Mouse (Mus musculus) megakaryocyte, embryonic 14.5 days (primary cell): ENCODE data around the gene Emc6. TPM values are rescaled to one million over a fixed set of nuclear protein-coding genes. Genes with fewer than 3 reads are reported as not detected.
A peak's percentile ranks its signal among the peaks of the same experiment; 100 is the strongest.

Experiments
- H3K27me3 ChIP-seq: replicated peaks from 2 replicates; pipeline ENCODE3; 2012; ENCODE audit warnings: inconsistent platforms
- H3K36me3 ChIP-seq: replicated peaks from 2 replicates; pipeline ENCODE3; 2012; ENCODE audit warnings: low read length, inconsistent platforms, mixed read lengths
- H3K4me1 ChIP-seq: 2 replicates; pipeline ENCODE4 v1.6.1; 2012; ENCODE audit warnings: inconsistent platforms
- H3K4me3 ChIP-seq: replicated peaks from 2 replicates; pipeline ENCODE3; 2012; ENCODE audit warnings: moderate library complexity, mild to moderate bottlenecking, inconsistent platforms
- H3K9me3 ChIP-seq: 2 replicates; pipeline ENCODE4 v1.6.1; 2012; ENCODE audit warnings: inconsistent platforms
- FLI1 ChIP-seq: IDR thresholded peaks from 2 replicates; pipeline ENCODE4 v1.6.1; 2012; ENCODE audit warnings: low read length, inconsistent platforms, mixed read lengths
- GATA1 ChIP-seq: IDR thresholded peaks from 3 replicates; pipeline ENCODE4 v1.6.1; 2012; ENCODE audit warnings: mixed read lengths, low read length, inconsistent platforms, borderline replicate concordance
- polyA plus RNA-seq: library from polyadenylated mRNA; stranded (reverse); fragments of >175 nt; gene quantifications from 2 replicates; pipeline ENCODE4 v1.2.3, GENCODE M21; 2012; ENCODE audit warnings: low replicate concordance; ENCODE audit not compliant: insufficient read depth

The Emc6 gene
- polyA plus RNA-seq, 1 experiment: 170 TPM

DNA sequence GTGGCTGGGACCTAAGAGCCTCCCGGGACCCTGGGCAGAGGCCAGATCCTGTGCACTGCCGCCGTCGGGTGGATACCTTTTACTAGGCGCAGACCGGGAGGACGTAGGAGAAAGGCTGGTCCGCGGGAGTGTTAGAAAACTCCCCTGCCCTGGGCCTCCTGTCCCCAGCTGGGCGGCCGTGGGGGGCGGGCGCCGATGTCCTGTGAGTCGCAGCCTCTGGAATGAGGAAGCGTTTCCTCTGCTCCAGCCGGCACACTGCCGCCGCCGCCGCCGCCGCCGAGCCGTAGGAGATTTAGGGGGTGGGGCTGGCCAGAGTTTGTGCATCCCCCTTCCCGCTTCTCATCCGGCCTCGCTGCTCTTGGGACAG, 655 bp upstream of the Emc6 start:
- TF ChIP-seq GATA1: no peak
- TF ChIP-seq FLI1: no peak
- no peaks in the 10 kb centered on the region for H3K9me3 ChIP-seq
- peak overlapping the region; percentile 99 for H3K4me3 ChIP-seq
- H3K36me3 ChIP-seq: peaks cover 40% of the 10 kb centered on the region
- H3K4me1 ChIP-seq: peaks cover 33% of the 10 kb centered on the region
- H3K27me3 ChIP-seq: no peaks in the 10 kb centered on the region

DNA sequence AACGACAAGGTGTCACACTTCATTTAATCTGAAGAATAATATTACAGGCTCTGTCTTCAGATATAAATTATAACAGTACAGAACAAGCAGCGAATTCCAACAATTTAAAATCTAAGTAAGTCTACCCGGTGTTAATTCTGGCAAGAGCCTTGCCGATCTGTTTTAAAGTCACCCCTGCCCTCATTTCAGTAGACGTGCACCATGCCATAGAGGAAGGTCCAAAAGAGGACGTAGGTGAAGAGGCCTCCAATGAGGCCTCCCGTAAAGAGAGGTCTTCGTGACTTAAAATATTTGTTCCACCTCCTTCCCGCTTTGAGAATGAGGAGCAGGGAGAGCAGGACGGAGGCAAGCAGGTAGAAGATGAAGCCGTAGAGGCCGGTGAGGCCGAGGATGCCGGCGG, 651 bp downstream of the Emc6 start:
- peak overlapping the region; percentile 99 for H3K4me3 ChIP-seq
- H3K4me1 ChIP-seq: peaks cover 46% of the 10 kb centered on the region
- H3K36me3 ChIP-seq: peaks cover 47% of the 10 kb centered on the region
- no peaks in the 10 kb centered on the region for H3K9me3 ChIP-seq
- TF ChIP-seq FLI1: no peak
- TF ChIP-seq GATA1: no peak
- no peaks in the 10 kb centered on the region for H3K27me3 ChIP-seq

DNA sequence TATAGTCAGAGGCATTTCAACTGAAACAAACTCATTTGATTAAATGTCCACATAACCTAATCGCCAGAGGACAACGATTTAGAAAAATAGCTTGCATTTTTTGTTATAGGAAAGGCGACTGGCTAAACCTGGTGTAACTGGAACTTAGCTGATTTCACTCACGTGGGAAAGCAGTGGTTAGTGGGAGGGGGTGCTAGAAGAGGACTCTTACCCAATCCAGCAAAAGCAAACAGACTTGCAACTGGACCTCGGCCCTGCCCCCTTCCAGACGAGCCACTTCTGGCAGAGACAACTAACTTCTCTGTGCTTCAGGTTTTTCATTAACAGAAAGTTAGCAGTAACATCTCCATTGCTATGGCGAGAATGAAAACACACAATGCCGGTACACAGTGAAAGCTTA, 1.2 kb downstream of the Emc6 start:
- Histone ChIP-seq H3K9me3 (no peaks in the 10 kb centered on the region), H3K4me1 (peaks cover 50% of the 10 kb centered on the region), H3K36me3 (peaks cover 50% of the 10 kb centered on the region), H3K27me3 (no peaks in the 10 kb centered on the region), H3K4me3 (peak overlapping the region; percentile 99)
- TF ChIP-seq FLI1 (no peak), GATA1 (no peak)

DNA sequence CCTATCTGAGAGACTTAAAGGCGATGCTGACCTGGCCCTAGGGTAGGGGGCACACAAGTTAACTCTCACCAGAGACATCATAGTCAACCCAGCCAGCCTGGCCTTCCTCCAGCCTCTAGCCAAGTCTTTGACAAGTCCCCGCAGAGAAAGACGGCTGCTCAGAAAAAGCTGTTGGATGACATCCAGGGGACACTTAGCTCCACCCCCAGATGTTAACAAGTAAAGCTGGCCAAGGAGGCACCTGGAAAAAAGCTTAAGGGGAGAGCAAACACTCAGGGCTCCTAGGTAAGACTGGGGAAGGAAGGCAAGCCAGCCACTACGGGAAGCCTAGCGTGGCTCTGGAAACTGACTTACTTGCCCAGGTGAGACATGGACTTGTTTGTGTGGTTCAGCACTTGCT, 4.7 kb downstream of the Emc6 start:
- Histone ChIP-seq H3K9me3 (no peaks in the 10 kb centered on the region), H3K36me3 (peaks cover 57% of the 10 kb centered on the region), H3K4me3 (no peak overlapping the region), H3K4me1 (peaks cover 61% of the 10 kb centered on the region), H3K27me3 (no peaks in the 10 kb centered on the region)
- TF ChIP-seq FLI1 (no peak), GATA1 (no peak)

DNA sequence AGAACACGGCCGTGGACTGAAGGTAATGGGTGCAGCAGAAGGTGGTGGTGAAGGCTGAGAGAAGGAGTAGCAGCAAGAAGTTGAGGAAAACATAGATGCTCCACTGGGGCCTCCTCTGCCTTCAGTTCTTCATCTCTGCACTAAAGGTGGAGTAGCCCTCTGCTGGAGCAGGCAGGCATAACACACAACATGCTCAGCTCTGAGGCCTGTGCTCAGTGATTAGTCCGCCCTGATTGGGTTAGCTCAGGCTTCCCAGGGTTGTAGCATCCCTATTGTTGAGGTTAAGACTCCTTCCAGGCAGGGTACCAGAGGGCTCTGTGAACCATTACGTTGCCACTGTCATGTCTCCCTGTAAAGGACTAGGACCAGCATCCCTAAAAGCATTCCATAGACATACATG, 7.6 kb downstream of the Emc6 start:
- H3K27me3 ChIP-seq: peaks cover 2% of the 10 kb centered on the region
- no peak for TF ChIP-seq GATA1
- no peak for TF ChIP-seq FLI1
- H3K4me1 ChIP-seq: peaks cover 73% of the 10 kb centered on the region
- no peaks in the 10 kb centered on the region for H3K9me3 ChIP-seq
- peaks cover 52% of the 10 kb centered on the region for H3K36me3 ChIP-seq
- H3K4me3 ChIP-seq: no peak overlapping the region

DNA sequence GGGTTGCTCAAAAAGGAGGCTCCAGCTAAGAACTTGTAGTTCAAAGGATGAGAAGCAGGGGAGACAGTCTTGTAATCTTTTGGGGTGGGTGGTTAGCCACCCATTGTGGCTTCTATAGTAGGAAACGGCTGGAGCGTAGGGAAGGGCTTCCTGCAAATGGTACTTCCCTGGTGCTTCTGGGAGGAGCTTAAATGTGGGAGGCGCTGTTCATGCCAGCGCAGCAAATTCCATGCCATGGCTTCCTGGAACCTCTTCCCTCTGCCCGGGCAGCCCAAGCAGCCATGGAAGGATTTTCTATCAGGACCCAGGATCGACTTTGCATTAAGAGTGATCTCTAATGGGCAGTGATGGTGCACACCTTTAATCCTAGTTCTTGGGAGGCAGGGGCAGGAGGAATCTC, 8.3 kb downstream of the Emc6 start:
- TF ChIP-seq FLI1 (no peak), GATA1 (no peak)
- peaks cover 73% of the 10 kb centered on the region for H3K4me1 ChIP-seq
- H3K4me3 ChIP-seq: no peak overlapping the region
- peaks cover 45% of the 10 kb centered on the region for H3K36me3 ChIP-seq
- peaks cover 2% of the 10 kb centered on the region for H3K27me3 ChIP-seq
- no peaks in the 10 kb centered on the region for H3K9me3 ChIP-seq

DNA sequence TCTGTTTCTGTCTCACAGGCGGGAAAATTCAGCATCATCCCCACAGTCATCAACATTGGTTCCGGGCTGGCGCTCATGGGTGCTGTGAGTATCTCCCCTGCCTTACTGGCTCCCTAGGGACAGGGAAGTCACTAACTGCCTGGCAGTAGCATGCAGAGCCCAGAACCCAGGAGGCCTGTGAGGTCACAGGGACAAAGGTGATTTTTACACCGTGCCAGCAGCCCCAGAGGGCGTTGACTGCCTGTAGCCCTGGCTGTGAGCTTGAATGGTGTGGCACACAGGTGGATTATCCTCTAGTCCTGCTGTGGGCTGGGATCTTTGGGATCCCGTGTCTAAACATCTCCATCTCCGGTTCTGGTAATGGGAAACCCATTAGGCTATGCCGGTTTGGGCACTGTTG, 8.8 kb downstream of the Emc6 start:
- TF ChIP-seq GATA1 (no peak), FLI1 (no peak)
- Histone ChIP-seq H3K4me1 (peaks cover 73% of the 10 kb centered on the region), H3K9me3 (no peaks in the 10 kb centered on the region), H3K36me3 (peaks cover 40% of the 10 kb centered on the region), H3K27me3 (peaks cover 2% of the 10 kb centered on the region), H3K4me3 (no peak overlapping the region)

DNA sequence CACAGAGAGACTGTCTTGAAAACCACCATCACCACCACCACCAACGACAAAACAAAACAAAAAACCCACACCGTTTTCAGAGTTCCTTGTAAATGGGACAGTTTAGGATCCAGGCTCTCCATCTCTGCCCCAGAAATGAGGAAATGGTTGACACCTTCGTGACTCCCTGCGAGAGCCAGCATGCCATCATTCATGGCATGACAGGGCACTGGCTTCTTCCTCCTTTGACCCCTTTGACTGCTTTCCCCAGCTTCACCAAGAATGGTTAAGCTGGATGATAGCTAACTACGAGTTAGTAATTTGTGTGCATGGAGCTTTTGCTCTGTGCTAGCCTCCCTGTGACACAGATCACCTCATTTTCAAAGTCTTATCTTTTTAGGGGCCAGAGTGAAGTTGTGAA, 14.6 kb downstream of the Emc6 start:
- peaks cover 2% of the 10 kb centered on the region for H3K36me3 ChIP-seq
- no peak for TF ChIP-seq FLI1
- TF ChIP-seq GATA1: no peak
- peaks cover 39% of the 10 kb centered on the region for H3K27me3 ChIP-seq
- H3K9me3 ChIP-seq: no peaks in the 10 kb centered on the region
- H3K4me1 ChIP-seq: peaks cover 64% of the 10 kb centered on the region
- no peak overlapping the region for H3K4me3 ChIP-seq

DNA sequence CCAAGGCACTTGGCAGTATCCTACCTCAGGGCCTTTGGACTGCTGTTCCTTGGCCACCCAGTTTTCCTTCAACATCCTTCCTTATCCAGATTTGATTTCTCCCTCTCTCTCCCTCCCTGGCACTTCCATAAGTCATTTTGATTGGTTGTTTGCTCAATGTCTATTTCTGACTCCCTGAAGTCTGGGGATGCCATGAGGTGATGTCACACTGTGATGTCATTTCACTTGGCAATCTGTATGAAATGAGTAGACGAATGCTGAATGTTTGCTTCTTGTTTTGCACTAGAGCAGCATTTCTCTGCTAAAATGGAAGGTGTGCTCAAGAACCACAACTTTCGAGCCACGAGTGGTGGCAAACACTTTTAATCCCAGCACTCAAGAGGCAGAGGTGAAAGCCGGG, 15.2 kb downstream of the Emc6 start:
- H3K27me3 ChIP-seq: peaks cover 46% of the 10 kb centered on the region
- H3K4me3 ChIP-seq: peak overlapping the region; percentile 91
- no peaks in the 10 kb centered on the region for H3K9me3 ChIP-seq
- H3K4me1 ChIP-seq: peaks cover 57% of the 10 kb centered on the region
- H3K36me3 ChIP-seq: peaks cover 2% of the 10 kb centered on the region
- no peak for TF ChIP-seq GATA1

DNA sequence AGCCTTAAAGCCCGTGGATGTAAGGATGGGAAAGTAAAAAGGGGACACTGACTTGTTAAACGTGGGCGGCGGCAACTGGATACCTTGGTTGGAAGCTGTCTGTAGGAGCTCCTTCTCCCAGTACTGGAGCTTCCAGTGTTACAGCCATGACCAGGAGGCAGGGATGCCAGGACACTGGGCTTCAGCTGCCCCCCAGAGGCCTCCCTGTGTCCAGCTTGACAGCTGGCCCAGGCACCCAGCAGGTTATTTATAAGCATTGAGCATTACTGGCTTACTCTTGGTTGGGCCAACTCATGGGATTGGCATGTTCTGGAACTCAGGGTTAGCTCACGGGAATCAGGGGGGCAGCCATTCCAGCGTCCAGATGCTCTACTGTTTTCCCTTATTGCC, 16.0 kb downstream of the Emc6 start:
- Histone ChIP-seq H3K36me3 (no peaks in the 10 kb centered on the region), H3K4me3 (peak overlapping the region; percentile 91), H3K27me3 (peaks cover 50% of the 10 kb centered on the region), H3K4me1 (peaks cover 49% of the 10 kb centered on the region), H3K9me3 (no peaks in the 10 kb centered on the region)
- TF ChIP-seq GATA1 (no peak), FLI1 (no peak)
